Mouse (Mus musculus) left cerebral cortex, postnatal 25 days (tissue): ENCODE measurements at regions not wholly inside any gene's neighbourhood (a gene's known extent, or its start where the extent isn't known, plus 50 kb on each side); places are given as distances from the start of the nearest gene placed in this dataset.
A peak's percentile ranks its signal among the peaks of the same experiment; 100 is the strongest.

Experiments
- DNase-seq, 2 experiments: peaks; one replicate each; pipeline ENCODE4 v3.0.0; 2022; ENCODE audit warnings: low spot score in 2 of 2, mixed read lengths in 1 of 2
- intact Hi-C: fragments of 180-260 bp; cut with DNase I; formaldehyde crosslinking; loops from one replicate; pipeline ENCODE4 v1.15.1; 2025

GRCm38 (mm10) chr12:96167551-96167950 lies 475.5 kb downstream of the Flrt2 start:
- DNase-seq: peak in 1 of 2 experiments; percentile 1
- intact Hi-C loops: no loop called here

DNA sequence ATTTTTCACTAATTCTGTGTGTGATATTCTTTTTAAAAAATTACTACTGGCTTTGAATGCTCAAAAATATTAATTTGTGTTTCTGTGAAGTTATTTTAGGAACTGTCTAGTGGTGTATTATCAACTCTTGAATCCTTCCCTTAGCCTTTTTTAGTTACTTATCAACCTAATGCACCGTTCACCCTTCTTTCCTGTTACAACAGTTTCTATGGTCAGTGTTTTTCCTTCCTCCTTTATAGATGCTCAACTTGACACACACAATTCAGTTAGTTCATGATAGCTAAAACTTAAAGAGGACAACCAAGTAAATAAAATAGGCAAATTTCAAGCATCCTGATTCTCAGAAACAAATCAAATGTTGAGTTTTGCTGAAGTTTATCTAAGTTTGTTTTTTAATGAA lies 506.9 kb downstream of the Flrt2 start:
- DNase-seq: no peak
- intact Hi-C loops: no loop called here

GRCm38 (mm10) chr12:96201855-96202254 lies 509.8 kb downstream of the Flrt2 start:
- DNase-seq: no peak
- intact Hi-C loops: no loop called here

DNA sequence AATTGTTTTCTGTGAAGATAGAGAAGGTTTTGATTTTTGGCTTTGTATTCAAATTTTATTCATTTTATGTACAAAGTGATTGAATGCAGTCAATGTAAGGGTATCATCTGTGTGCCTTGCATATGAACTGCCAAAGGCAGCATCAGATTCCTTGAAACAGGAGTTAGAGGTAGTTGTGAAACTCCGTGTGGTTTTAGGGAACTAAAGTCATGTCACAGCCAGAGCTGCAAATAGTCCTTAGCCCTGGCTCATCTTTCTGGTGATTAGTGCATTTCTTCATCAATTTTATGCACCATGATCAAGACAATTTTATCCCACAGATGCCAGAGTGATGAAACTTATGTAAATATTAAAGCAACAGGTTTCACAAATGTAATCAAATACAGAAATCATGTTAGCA lies 534.4 kb downstream of the Flrt2 start:
- intact Hi-C loops: no loop called here

GRCm38 (mm10) chr12:96228714-96229113 lies 536.7 kb downstream of the Flrt2 start:
- DNase-seq: no peak
- intact Hi-C loops: no loop called here

More for the DNA sequence above, 534.4 kb downstream of the Flrt2 start:
- DNase-seq: no peak

DNA sequence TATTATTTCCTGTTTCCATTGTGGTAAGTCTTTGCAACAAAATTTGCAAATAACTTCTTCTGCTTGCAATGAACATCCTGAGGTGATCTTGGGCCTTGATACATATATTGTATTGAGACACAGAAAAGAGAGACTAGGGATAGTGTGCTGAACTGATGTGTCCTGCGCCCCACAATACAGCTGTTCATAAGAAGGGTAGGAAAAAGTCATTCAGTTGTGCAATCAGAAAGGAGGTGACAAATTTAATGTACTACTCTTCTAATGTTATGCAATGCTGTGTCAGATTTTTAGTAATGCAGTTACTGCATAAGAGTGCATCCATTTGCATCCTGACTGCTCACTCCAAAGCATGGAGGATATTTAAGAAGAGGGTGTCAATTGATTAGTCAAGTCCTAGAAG lies 543.5 kb downstream of the Flrt2 start:
- no peak for DNase-seq
- intact Hi-C loops: no loop called here

GRCm38 (mm10) chr12:96235996-96236525 lies 544.0 kb downstream of the Flrt2 start:
- intact Hi-C loops: no loop called here
- DNase-seq: no peak

DNA sequence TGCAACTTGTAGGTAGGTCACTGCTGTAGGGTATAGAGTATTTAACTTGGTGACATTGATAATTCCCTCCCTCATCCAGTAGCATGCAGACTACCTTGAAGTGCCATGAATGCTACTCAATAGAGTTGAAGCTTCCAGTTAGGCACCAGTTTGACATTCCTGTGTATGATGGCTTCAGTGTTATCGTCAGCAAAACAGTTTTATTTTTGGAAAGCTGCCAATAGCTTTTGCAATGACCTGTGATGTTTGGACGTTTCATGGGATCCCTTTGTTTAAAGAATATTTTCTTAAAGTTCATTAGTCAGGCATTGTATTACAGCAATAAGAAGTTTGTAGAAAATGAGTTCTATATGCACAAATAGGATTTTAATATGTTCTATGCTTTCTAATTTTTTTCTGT lies 547.6 kb downstream of the Flrt2 start:
- intact Hi-C loops: no loop called here
- DNase-seq: no peak

DNA sequence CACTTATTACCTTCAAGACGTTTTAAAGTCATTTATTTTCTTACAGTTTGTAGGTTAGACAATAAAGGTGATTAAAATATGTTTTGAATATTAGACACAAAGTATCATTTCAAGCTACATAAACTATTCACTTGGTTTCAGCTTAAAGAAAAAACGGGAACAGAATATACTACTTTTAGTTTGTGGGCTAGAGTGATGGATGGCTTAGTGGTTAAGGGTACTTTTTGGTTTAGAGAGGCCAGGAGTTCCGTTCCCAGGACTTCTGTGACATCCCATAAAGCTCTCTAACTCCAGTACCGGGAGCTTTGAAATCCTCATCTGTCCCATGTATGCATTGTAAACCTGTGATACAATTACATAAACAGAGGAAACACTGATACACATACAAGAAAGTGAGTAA lies 570.0 kb downstream of the Flrt2 start:
- intact Hi-C loops: no loop called here

DNA sequence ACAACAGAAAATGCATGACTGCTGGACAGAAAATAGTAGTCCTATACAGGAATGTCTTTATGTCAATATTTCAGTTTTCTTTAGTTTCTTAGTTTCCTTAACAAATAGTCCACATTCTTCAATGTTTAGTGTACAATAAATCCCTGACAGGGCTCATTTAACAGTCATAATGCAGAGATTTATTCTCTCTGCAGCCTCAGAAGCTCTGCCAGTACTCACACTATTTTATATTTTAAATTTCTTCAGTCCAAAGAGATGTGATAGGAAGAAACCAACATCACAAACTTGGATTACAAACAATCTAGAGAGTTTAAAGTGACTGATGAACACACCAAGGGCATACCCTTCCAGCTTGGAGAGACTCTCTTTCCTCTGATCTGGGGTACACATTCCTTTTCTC lies 583.9 kb downstream of the Flrt2 start:
- no peak for DNase-seq
- intact Hi-C loops: no loop called here

More for the DNA sequence above, 570.0 kb downstream of the Flrt2 start:
- no peak for DNase-seq

GRCm38 (mm10) chr12:96311137-96311536 lies 619.1 kb downstream of the Flrt2 start:
- intact Hi-C loops: no loop called here
- peak; percentile 4 to 5 for DNase-seq

GRCm38 (mm10) chr12:96323061-96323786 lies 631.2 kb downstream of the Flrt2 start:
- DNase-seq: no peak
- intact Hi-C loops: no loop called here

GRCm38 (mm10) chr12:96351143-96351542 lies 659.1 kb downstream of the Flrt2 start:
- no peak for DNase-seq

DNA sequence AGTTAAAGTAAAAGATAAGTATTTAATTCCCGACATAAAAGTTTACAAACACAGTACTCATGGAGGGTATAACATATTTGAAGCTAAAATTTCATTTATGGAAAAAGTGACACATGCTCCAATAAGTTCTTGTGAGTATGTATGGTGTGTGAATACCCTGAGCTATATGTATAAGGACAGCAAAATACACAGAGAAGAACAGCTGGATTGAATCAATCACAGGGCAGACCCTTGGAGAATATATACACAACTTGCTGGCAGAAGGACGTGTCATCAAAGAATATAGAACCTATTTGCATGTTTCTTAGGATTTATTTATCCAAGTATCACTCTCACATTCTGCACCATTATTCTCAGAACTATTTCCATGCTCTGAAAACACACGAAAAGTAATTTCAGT lies 686.9 kb downstream of the Flrt2 start:
- intact Hi-C loops: no loop called here
- DNase-seq: no peak

More at GRCm38 (mm10) chr12:96351143-96351542, 659.1 kb downstream of the Flrt2 start:
- intact Hi-C loops: no loop called here

DNA sequence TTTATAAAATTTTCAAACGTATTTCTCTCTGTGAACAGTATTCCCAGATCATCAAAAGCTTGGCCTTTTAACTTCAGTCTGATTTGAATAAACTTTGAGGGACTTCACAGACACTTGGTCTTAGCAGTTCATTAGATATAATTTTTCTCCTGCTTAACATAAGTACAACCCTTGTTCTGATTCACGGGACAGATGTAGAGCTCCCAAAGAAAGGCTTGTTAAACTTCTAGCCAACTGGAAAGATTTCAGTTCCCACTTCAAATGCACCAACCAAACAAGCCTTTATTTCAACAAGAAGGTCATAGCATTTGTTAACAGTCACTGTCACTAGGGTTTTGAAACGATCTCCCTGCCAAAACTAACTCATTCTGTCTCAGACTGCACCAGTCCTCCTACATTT lies 727.1 kb downstream of the Flrt2 start:
- DNase-seq: no peak
- intact Hi-C loops: no loop called here

DNA sequence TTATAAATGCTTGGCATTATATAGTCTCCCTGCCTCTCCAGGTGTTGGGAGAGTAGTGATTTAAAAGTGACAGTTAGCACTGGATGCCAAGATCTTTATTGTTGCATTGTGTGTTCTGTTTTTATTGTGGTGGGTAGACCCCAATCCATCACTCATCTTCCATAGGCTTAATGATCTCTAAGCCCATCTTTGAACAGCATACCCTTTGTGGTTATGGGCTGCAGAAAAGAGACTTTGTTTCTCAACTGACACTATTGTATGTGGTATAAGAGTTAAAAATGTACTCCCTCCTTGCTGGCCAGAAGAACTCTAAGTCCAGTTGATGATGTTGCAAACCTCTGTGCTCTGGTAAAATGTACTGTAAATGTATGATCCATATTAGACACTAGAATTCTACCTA lies 727.5 kb downstream of the Flrt2 start:
- intact Hi-C loops: no loop called here
- no peak for DNase-seq

- DNase-seq: no peak
Observed at GRCm38 (mm10) chr12:96427589-96427988, 735.6 kb downstream of the Flrt2 start.

GRCm38 (mm10) chr12:96442546-96442945 lies 750.5 kb downstream of the Flrt2 start:
- intact Hi-C loops: no loop called here
- no peak for DNase-seq

More at GRCm38 (mm10) chr12:96427589-96427988, 735.6 kb downstream of the Flrt2 start:
- intact Hi-C loops: no loop called here

GRCm38 (mm10) chr12:96453374-96453773 lies 761.3 kb downstream of the Flrt2 start:
- intact Hi-C loops: no loop called here
- DNase-seq: no peak

GRCm38 (mm10) chr12:96476344-96476743 lies 784.3 kb downstream of the Flrt2 start:
- no peak for DNase-seq
- intact Hi-C loops: no loop called here

- DNase-seq: no peak
Observed at GRCm38 (mm10) chr12:96488448-96488960, 796.5 kb downstream of the Flrt2 start.

More at GRCm38 (mm10) chr12:96488448-96488960, 796.5 kb downstream of the Flrt2 start:
- intact Hi-C loops: no loop called here
